Mouse (Mus musculus) frontal cortex, adult (tissue): ENCODE data around the gene Adh6b.

Experiments
- ATAC-seq: cut with Nextera tagmentation; 2 replicates; pipeline ENCODE4 v1.9.2; 2017; ENCODE audit warnings: mild to moderate bottlenecking, moderate library complexity, mixed read lengths; ENCODE audit not compliant: low TSS enrichment

Gene Adh6b

DNA sequence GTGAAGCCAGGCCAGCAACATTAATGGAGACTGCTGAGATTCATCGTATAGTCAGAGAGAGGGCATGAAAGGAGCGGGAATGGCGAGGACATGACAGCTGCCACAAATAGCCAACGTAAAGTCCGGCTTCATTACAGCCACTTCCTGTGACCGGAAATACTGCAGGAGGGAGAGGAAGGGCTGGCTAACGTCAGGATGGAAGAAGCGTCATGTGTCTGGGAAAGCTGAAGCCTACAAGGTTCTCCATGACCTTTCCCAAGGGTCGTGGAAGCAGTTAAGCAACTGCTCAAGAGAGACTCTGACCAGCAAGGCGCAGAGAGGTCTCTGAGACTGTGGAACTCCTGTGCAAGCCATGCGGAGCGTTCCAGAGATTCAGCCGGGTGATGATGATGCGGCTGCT is at the start of gene Adh6b:
Adh6b (plus strand) TSS at position 305 of the 400 bp plus-strand sequence.
- ATAC-seq, result no peak

GRCm38 (mm10) chr3:138293298-138293895 is 48.2 kb upstream of the Adh6b start:
- ATAC-seq, result no peak

- no peak for ATAC-seq
Observed at GRCm38 (mm10) chr3:138300130-138300529, 41.4 kb upstream of the Adh6b start.

GRCm38 (mm10) chr3:138302676-138303075 is 38.9 kb upstream of the Adh6b start:
- no peak for ATAC-seq

DNA sequence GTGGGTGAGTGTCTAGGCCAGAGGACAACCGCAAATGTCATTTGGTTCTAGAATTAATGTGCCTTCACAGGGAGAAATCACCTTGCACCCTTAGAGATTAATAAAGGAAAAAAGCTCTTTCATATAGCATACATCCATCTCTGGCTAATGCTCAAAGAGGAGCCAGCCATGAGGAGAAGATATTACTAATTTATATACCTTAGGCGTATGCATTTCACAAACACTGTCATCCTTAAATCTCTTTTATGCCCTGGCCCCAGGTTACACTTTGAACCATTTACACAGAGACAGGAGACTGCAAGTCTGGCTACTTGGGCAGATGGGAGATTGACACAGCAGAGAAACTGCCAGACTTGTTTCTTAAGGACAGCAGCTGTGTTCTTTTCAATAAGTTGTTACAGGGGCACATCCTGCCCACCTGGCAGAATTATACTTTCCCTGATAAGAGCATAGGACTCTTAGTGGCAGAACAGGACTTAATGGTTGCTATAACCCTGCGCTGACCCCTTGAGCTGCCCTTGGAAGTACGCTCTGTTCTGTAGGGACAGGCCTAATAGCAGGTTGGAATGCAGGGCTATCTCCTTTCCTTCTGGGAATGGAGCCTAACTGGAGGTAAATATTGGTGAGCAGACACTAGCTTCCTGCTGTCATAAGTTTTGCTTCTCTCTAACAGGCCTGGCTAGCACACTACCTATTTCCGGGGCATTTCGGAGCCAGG is 37.6 kb upstream of the Adh6b start:
- ATAC-seq, result no peak

- ATAC-seq, result no peak
Observed at GRCm38 (mm10) chr3:138304489-138304871, 37.1 kb upstream of the Adh6b start.

DNA sequence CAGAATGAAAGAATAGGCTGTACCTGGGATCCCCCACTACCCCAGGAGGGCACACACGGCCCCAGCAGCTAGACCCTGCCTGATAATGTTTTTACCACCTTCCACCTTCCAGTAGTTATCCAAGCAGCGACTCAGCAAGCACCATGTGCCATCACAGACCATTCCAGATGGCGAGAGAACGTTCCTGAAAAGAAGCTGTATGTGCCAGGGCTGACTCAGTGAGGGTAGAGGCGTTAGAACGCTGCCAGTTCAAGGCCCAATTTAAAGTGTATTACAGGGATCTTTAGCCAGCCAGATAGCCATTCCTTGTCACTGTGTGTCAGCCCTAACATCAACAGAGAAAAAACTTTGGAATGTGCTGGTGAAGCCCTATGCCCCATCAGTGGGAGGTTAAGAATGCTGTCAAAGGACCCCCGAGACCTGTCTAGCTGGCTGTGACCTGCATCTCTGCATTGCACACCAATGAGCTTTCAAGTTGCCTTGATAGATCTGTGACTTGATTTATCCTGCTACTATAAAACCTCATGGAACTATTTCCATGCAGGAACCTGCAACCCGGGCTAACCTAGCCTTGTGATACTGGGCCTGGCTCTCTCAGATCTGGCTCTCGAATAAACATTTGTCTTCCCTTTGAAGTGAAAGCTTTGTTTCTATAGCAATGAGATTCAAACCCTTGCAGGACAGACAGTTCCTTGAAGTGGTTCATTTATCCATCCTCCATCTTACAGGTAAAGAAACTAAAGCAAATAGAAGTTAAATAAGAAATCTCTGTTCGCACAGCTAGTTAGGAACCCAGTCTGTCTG is 35.9 kb upstream of the Adh6b start:
- peak; percentile 50; the same call in 1 of the 2 replicates for ATAC-seq

GRCm38 (mm10) chr3:138306290-138306683 is 35.3 kb upstream of the Adh6b start:
- ATAC-seq, result no peak

- ATAC-seq, result no peak
Observed at GRCm38 (mm10) chr3:138309910-138310309, 31.7 kb upstream of the Adh6b start.

DNA sequence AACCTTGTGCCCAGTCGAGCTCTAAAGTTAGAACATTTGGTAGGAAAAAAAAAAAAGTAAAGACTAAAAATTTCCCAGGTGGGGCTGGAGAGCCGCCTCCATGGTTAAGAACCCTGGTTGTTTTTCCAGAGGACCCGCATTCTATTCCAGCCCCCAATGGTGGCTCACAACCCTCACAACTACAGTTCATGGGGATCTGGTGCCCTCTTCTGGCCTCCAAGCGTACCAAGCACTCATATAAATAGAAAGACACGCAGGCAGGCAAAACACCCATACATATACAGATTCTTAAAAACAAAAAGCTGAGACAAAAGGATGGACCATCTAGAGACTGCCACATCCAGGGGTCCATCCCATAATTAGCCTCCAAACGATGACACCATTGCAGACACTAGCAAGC is 30.6 kb upstream of the Adh6b start:
- no peak for ATAC-seq

GRCm38 (mm10) chr3:138312965-138313364 is 28.6 kb upstream of the Adh6b start, which contains the start of gene Adh6a:
TSS of gene Adh6a (plus strand) at chr3:138313286.
- ATAC-seq, result no peak

DNA sequence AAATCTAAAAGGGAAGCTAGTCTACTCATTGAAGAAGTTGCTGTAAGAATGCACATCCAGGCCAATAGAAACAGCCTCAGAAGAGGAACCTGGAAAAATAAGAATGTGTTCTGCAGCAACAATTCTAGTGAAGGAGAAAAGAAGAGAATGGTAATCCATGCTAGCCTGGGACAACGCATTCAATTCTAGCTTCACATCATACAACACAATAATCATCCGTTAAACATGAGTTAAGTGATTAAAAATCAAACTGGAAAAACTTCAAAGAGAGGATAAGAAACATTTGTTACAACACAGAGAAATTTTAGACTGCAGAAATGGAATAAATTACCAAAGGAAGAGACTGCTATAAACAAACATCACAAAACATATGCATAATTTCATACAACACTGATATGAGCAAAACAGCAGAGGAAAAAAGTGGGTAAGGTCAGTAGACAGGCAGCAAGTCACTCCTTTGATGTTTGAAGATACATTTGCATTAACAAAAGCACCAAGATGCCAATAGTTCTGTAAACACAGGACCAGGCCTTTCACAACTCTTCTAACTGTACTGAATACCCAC is 24.6 kb upstream of the Adh6b start:
- no peak for ATAC-seq

DNA sequence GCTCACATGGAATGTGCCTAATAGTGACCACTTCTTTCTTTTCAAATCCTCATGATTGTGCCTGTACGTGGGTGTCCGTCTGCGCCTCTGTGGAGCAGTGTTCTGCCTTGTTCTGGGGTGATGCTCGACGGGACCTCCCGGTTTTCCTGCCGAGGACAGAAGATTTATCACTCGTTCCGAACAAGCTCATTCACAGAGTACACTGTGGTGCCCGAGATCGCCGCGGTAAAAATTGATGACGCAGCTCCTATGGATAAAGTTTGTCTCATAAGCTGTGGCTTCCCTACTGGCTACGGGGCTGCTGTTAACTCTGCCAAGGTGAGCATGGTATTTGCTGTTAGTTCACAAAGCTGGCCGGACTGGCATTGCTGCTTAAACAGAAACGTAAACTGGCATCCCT is 16.6 kb upstream of the Adh6b start:
- no peak for ATAC-seq

GRCm38 (mm10) chr3:138325466-138325865 is 16.1 kb upstream of the Adh6b start:
- ATAC-seq, result no peak

DNA sequence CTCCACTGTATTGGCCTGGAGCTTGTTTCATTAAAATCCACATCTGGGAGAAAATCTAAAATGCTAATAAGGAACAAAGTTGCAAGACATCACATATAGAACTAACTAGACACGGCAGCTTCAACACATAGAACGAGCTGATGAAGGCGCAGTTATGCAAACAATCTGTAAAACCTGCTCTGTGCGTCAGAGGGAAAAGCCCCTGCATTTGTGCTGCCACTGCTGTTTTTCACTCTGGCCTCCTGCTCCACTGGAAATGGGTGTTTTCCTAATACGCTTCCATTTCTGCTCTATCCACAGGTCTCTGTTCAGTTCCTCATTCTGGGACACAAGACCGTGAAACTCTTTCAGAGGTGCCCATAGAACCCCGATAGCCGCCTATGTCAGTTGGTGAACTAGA is 7.7 kb upstream of the Adh6b start:
- no peak for ATAC-seq

- ATAC-seq, result no peak
Observed at GRCm38 (mm10) chr3:138334320-138334719, 7.3 kb upstream of the Adh6b start.

- ATAC-seq, result no peak
Observed at GRCm38 (mm10) chr3:138335566-138335965, 6.0 kb upstream of the Adh6b start.

DNA sequence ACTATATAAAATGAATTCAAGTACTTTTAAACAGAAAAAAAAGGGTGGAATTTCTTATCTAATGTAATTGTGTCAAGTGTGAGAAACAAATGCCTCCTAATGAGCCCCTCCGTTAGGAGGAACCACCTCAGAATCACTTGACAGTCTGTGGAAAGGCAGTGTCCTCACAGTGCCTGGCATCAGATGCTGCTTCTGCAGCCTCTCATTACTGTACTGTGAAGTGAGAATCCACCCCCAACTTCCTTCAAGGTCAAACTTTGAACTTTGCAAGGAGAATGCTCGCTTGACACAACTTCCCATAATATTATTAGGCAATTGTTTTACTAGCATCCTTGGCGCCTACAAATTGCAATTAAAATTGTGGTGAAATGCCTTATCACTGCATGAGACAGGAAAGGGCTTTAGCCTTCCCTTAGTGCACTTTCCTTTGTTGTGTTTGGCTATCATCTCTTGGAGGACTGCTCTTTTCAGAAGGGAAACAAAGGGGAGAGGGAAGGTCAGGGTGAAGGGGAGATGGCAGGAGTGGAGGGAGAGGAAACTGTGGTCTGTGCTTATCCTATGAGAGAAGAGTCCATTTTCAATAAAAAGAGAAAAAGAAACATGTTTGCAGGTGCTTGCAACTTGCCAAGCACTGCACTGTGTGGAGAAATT is 5.3 kb upstream of the Adh6b start:
- ATAC-seq, result no peak

- ATAC-seq, result no peak
Observed at GRCm38 (mm10) chr3:138347041-138347440, 5.5 kb downstream of the Adh6b start.

GRCm38 (mm10) chr3:138352012-138352809 is 10.6 kb downstream of the Adh6b start:
- ATAC-seq, result peak; percentile 57; the same call in 1 of the 2 replicates

DNA sequence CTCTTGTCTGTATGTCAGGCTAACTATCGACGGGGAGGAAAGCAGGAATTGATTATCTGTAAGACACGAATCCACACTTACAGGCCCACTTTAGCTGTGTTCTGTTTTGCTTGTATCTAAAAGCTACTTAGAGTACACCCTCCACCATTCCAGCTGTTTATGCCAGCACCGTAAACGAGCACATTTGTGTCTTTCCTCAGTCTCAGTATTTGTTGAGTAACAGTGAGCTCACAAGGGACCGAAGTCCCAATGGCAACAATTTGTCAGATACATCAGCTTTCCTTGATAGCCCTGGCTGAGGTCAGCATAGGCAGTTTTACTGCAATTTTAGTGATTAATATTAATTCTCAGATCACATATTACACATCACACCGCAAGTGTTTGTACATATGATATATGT is 17.3 kb downstream of the Adh6b start:
- ATAC-seq, result no peak
